Mouse (Mus musculus) kidney, adult 10 weeks (tissue): ENCODE results near the gene B4galt2. TPM values are rescaled to one million over a fixed set of nuclear protein-coding genes. Genes with fewer than 3 reads are reported as not detected.

Source experiments
- polyA plus RNA-seq: library from polyadenylated mRNA; stranded (reverse); fragments of 350-450 nt; fragmentation: Illumina TruSeq; extraction: RNeasy Lipid Tissue Mini Kit (QIAGEN cat#74804); gene quantifications from one replicate; pipeline ENCODE4 v1.2.3, GENCODE M21; 2014; ENCODE audit warnings: low read depth, low replicate concordance

B4galt2 gene
- not detected for polyA plus RNA-seq

GRCm38 (mm10) chr4:117882701-117883691 lies at the start of gene B4galt2:
B4galt2 (minus strand) TSS chr4:117883487.

GRCm38 (mm10) chr4:117929391-117929881 lies 46.1 kb upstream of the B4galt2 start, which contains the start of gene Artn:
Artn (minus strand) TSS chr4:117929763.

GRCm38 (mm10) chr4:117914591-117915442 lies 31.5 kb upstream of the B4galt2 start, which contains the start of gene Ipo13:
Ipo13 (minus strand) TSS chr4:117914999.

GRCm38 (mm10) chr4:117891738-117892161 lies 8.5 kb upstream of the B4galt2 start, which contains the start of gene Dph2:
Dph2 (minus strand) TSS chr4:117892032.

GRCm38 (mm10) chr4:117887133-117887532 lies 3.8 kb upstream of the B4galt2 start, which contains the start of gene Atp6v0b:
Atp6v0b (minus strand) TSS chr4:117887333.

GRCm38 (mm10) chr4:117872471-117872886 lies 10.8 kb downstream of the B4galt2 start, which contains the start of gene Ccdc24:
Ccdc24 (minus strand) TSS chr4:117872557.

GRCm38 (mm10) chr4:117834457-117834844 lies 48.8 kb downstream of the B4galt2 start, which contains the start of gene Slc6a9:
Slc6a9 (plus strand) TSS chr4:117834506.

Other genes starting within 250 kb of the B4galt2 start
- 0.57 TPM for gene Dmap1, start 201.2 kb downstream of the B4galt2 start, polyA plus RNA-seq
- gene Gm12845, start 159.1 kb downstream of the B4galt2 start, polyA plus RNA-seq, result not detected
- not detected for gene Klf17, start 117.8 kb downstream of the B4galt2 start, polyA plus RNA-seq
- 1.4 TPM for gene Slc6a9, start 49.0 kb downstream of the B4galt2 start, polyA plus RNA-seq
- gene Ccdc24, start 10.9 kb downstream of the B4galt2 start, polyA plus RNA-seq, result not detected
- 99.9 TPM for gene Atp6v0b, start 3.8 kb upstream of the B4galt2 start, polyA plus RNA-seq
- gene Dph2, start 8.5 kb upstream of the B4galt2 start, polyA plus RNA-seq, result 2.7 TPM
- gene Ipo13, start 31.5 kb upstream of the B4galt2 start, polyA plus RNA-seq, result 2.4 TPM
- not detected for gene Artn, start 46.3 kb upstream of the B4galt2 start, polyA plus RNA-seq